Mouse (Mus musculus) T-helper 17 cell (primary cell): ENCODE results near the gene Ffar4.

Experiments
- in situ Hi-C, 2 experiments: fragments of 300-600 bp; cut with MboI, MseI; formaldehyde crosslinking; loops; 1 replicate in 1 of 2; 2 replicates in 1 of 2; pipeline ENCODE4 v1.15.1; 2025; ENCODE audit warnings: high pct_unique_total_duplicates in 2 of 2

The Ffar4 gene

GRCm38 (mm10) chr19:38096858-38097758 is at the start of gene Ffar4:
Ffar4 (plus strand) TSS chr19:38097071.
- in situ Hi-C loops = no loop called here

DNA sequence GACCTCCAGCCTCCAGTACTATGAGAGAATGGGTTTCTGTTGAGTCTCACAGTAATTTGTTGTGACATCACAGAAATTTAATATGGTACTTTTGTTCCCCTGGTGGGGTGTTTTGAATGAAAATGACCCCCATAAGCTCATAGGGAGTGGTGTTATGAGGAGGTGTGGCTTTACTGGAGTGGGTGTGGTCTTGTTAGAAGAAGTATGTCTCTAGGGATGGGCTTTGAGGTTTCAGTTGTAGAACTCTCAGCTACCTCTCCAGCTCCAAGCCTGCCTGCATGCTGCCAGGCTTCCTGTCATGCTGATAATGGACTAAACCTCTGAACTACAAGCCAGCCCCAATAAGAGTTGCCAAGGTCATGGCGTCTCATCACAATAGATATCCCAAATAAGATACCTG is 47.2 kb upstream of the Ffar4 start:
- in situ Hi-C loops = loop anchor here (5.0 to 10.0 kb wide), 4 partner anchors 92 to 905 kb away; no protein-coding TSS in a partner anchor

- in situ Hi-C loops = loop anchor here (5.0 to 10.0 kb wide), 3 partner anchors 96 to 901 kb away; no protein-coding TSS in a partner anchor
Observed at GRCm38 (mm10) chr19:38053227-38054041, 43.4 kb upstream of the Ffar4 start.

GRCm38 (mm10) chr19:38054149-38054719 is 42.6 kb upstream of the Ffar4 start:
- in situ Hi-C loops = loop anchor here (5.0 to 10.0 kb wide), 3 partner anchors 97 to 901 kb away; no protein-coding TSS in a partner anchor

GRCm38 (mm10) chr19:38054720-38055192 is 42.1 kb upstream of the Ffar4 start, which contains the start of gene Cep55:
Cep55 (plus strand) TSS chr19:38055011.
- in situ Hi-C loops = loop anchor here (5.0 to 10.0 kb wide), 3 partner anchors 97 to 900 kb away; no protein-coding TSS in a partner anchor

- in situ Hi-C loops = loop anchor here in 1 of 2 experiments (10.0 kb wide), 1 partner anchor 899 kb away; no protein-coding TSS in a partner anchor
Observed at GRCm38 (mm10) chr19:38055798-38056197, 41.1 kb upstream of the Ffar4 start.

GRCm38 (mm10) chr19:38056276-38056675 is 40.6 kb upstream of the Ffar4 start:
- in situ Hi-C loops = loop anchor here in 1 of 2 experiments (10.0 kb wide), 1 partner anchor 899 kb away; no protein-coding TSS in a partner anchor

DNA sequence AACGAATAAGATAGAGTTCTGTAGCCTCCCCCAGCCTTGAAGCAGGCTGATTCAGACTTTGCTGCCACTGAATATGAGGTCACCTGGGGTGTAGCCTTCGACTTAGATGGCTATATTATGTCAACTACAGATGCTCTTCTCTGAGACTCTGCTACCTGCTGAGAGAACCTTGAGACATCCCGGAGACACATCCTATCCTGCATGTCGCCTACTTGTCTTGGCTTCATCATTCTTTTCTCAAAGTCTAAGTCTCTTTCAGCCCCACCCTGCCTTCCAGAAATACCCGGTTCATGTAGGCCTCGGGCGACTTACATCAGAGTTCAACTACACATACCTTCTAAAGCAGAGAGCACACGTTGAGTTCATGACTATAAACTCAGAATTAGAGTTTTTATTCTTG is 39.9 kb upstream of the Ffar4 start:
- in situ Hi-C loops = loop anchor here in 1 of 2 experiments (10.0 kb wide), 1 partner anchor 898 kb away; no protein-coding TSS in a partner anchor

DNA sequence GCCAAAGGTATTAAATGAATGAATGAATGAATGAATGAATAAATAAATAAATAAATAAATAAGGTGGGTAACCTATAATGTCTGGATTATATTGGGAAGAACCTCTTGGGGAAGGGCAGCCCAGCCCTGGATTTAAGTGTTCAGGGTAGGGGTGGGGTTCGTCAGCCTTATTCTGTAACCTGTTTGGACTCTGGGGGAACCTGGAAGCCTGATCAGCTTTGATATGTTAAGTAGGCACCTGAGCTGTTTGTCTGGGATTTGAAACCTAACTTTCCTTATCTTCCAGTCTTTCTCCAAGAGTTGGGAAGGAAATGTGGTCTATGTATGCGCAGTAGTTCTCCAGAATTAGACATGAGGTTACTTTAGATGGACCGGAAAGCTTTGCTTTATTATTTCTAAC is 33.7 kb upstream of the Ffar4 start:
- in situ Hi-C loops = loop anchor here (5.0 to 10.0 kb wide), 2 partner anchors 744 to 752 kb away; partner anchors contain the start of gene Noc3l (in 1 of the 2)

GRCm38 (mm10) chr19:38064051-38064450 is 32.8 kb upstream of the Ffar4 start:
- in situ Hi-C loops = loop anchor here (5.0 to 10.0 kb wide), 2 partner anchors 743 to 751 kb away; partner anchors contain the start of gene Noc3l (in 1 of the 2)

- in situ Hi-C loops = no loop called here
Observed at GRCm38 (mm10) chr19:38073226-38073625, 23.6 kb upstream of the Ffar4 start.

DNA sequence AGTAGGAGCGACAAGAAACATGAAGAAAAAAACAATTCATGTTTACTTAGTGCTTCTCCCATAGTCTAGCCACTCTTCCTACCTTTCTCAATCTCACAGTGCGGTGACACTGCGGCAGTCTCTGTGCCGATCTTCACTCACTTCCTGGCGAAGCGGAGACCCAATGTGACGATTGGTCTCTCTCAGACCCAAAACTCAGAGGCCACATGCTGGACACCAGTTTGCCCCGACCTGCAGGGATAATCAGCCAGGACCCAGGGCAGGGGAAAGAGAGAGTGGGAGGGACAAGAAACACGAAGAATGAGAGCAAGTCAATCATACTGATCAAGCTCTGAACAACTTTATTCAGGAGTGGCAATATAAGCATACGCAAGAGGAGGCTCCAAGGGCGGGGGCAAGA is 21.8 kb upstream of the Ffar4 start:
- in situ Hi-C loops = no loop called here

GRCm38 (mm10) chr19:38076251-38076650 is 20.6 kb upstream of the Ffar4 start:
- in situ Hi-C loops = no loop called here

DNA sequence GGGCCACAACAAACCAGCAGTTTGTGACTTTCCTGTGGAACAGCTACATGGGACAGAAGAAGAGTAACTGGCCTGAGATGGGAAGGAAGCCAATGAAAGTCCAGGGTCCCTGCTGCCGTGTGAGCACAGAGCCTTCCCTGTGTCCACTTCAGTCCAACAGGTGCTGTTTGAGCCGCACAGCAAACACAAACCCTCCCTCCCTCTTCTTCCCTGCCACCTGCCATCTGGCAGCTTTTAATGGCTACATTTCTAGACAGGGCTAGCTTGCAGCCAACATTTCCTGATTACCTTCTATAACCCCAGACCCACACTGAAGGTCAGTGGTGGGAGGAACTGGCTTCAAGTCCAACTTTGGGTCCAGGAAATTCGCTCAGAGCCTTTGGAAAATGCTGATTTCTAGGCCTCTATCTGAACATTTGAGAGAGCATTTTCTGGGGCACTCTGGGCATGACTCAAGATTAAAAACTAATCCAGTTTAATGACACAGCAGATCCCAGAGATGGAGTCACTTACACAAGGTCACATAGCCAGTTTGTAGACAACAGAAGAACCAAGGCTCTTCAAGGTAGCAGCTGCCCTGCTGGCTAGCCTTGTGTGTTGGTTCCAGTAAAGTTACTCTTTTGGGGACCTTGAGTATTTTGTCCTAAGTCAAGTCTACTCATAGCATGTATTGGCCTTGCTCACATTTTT is 18.9 kb upstream of the Ffar4 start:
- in situ Hi-C loops = no loop called here

DNA sequence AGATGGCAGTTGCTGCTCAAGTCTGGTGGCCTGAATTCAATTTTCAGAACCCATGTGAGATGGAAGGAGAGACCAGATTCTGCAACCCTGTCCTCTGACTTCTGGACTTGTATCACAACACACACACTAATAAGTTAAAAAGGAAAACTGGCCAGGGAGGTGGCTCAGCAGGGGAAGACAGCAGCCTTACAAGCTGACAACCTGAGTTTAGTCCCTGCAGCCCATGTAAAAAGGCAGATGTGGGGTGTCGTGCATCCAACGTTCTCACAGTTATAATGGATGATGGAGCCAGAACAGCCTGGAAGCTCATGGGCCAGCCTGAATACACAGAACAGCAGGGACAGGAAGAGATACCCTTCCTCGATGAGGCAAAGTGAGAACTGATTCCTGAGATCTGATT is 15.5 kb upstream of the Ffar4 start:
- in situ Hi-C loops = loop anchor here in 1 of 2 experiments (5.0 kb wide), 1 partner anchor 96 kb away; no protein-coding TSS in a partner anchor

DNA sequence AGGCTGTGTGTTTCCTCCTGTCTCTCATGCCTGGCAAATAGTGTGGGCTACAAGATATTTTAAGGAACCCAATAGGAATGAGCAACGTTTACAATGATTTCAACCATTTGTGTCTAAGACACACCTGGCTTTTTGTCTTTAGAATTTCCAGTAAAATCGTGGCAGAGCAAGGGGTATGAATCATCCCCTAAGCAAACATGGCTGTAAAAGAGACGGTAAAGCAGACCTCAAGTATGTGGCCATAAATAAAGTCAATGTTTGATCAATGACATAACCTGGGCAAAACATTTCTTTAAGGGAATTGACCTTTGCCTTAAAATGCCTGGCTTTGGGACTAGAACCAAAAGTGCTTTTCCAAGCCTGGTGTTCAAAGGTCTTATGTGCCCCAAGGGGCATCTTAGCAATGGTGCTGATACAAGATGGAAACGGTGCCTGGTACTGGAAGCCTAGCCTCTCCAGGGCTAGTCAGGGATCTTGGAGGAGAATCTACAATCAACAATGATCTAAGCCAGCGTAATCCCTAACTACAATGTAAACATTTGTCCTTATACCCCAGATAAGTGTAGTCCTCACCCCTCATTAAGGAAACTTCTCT is 13.8 kb upstream of the Ffar4 start:
- in situ Hi-C loops = loop anchor here in 1 of 2 experiments (5.0 kb wide), 1 partner anchor 94 kb away; no protein-coding TSS in a partner anchor

GRCm38 (mm10) chr19:38085841-38086240 is 11.0 kb upstream of the Ffar4 start:
- in situ Hi-C loops = no loop called here

DNA sequence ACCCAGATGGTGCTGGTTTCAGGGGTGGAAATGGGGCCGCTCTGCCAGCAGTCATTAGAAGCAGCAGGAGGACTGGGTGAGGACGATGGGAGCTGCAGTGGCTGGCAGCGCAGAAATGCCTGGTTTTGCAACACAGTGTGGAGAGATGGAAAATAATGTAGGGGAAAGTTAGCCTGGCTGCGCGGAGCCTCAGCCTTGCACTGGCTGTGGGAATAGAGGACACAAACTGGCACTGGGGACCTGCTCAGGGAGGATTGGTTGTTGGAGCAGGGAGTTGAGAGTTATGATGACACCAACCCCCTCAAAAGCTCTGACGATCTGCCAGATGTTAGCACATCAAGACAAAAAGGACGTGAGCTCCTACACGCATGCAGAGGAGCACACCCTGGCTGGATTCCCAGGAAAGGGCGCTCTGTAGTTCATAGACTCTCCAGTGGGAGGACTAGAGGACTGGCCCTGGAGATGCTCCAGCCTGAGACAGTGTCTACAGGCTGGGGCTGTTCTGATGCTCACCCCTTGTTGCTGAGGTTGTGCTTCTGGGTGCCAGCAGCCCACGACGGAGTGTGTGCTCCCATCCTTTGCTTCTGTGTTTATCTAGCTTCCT is 9.8 kb upstream of the Ffar4 start:
- in situ Hi-C loops = no loop called here

DNA sequence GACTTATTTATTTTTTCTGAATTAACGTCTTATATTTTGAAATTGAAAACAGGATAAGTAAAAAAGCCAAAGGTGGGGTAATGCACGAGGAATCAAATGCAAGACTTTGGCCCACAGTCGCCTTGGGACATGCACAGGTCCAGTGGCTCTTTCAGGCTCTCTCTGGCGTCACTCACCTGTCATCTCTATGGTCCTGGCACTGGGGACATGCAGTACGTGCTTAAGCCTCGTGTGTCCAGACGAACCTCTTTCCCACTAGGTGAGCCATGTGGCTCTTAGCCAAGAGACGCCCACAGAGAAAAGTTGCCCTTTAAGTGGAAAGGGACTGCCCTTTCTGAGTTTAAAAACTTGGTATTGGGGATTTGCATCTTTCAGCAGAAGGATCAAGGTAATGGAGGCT is 7.5 kb upstream of the Ffar4 start:
- in situ Hi-C loops = no loop called here
